Mouse (Mus musculus) megakaryocyte-erythroid progenitor cell, adult 5-6 weeks (primary cell): ENCODE results near the gene Tcte1. TPM values are rescaled to one million over a fixed set of nuclear protein-coding genes. Genes with fewer than 3 reads are reported as not detected.

Source experiments
- ATAC-seq: replicated peaks from 2 replicates; pipeline ENCODE4 v1.8.0; 2016; ENCODE audit warnings: mild to moderate bottlenecking, inconsistent platforms; ENCODE audit not compliant: severe bottlenecking, poor library complexity, low FRiP score, low TSS enrichment
- total RNA-seq, 2 experiments: library from RNA; stranded (forward) in 1 of 2; stranded (reverse) in 1 of 2; fragments of 200-1000, 215-1000 nt in 1 of 2; fragments of >200 nt in 1 of 2; fragmentation: Nextera tagmentation in 1 of 2; gene quantifications; 2 replicates each; pipeline ENCODE4 v1.2.3; 2014 to 2017

Gene Tcte1
- total RNA-seq, 2 experiments from 2014 or later = not detected

GRCm38 (mm10) chr17:45544873-45545277, 21.6 kb downstream of the Tcte1 start:
- no peak for ATAC-seq

- ATAC-seq = no peak
These were observed 22.2 kb downstream of the Tcte1 start for GRCm38 (mm10) chr17:45545278-45545961.

- no peak for ATAC-seq
These were observed 23.7 kb downstream of the Tcte1 start for GRCm38 (mm10) chr17:45546941-45547340.

- ATAC-seq = no peak
These were observed 24.4 kb downstream of the Tcte1 start for GRCm38 (mm10) chr17:45547461-45548190.

- no peak for ATAC-seq
These were observed 25.6 kb downstream of the Tcte1 start for GRCm38 (mm10) chr17:45548541-45549512.

GRCm38 (mm10) chr17:45549617-45550181, 26.5 kb downstream of the Tcte1 start, which contains the start of gene Tmem151b:
TSS of gene Tmem151b (minus strand) at chr17:45549677.
- ATAC-seq = no peak

GRCm38 (mm10) chr17:45550253-45550652, 27.0 kb downstream of the Tcte1 start:
- ATAC-seq = no peak

GRCm38 (mm10) chr17:45551249-45551796, 28.1 kb downstream of the Tcte1 start:
- ATAC-seq = no peak

GRCm38 (mm10) chr17:45551816-45552451, 28.7 kb downstream of the Tcte1 start:
- ATAC-seq = peak; percentile 70

GRCm38 (mm10) chr17:45553065-45553464, 29.8 kb downstream of the Tcte1 start:
- no peak for ATAC-seq

GRCm38 (mm10) chr17:45554420-45554819, 31.2 kb downstream of the Tcte1 start:
- ATAC-seq = no peak

- peak; percentile 79 for ATAC-seq
These were observed 32.3 kb downstream of the Tcte1 start, which contains the start of gene Nfkbie for GRCm38 (mm10) chr17:45555452-45556106. TSS of gene Nfkbie (plus strand) at chr17:45555703.

GRCm38 (mm10) chr17:45556107-45556489, 32.9 kb downstream of the Tcte1 start:
- no peak for ATAC-seq

- ATAC-seq = no peak
These were observed 33.4 kb downstream of the Tcte1 start for GRCm38 (mm10) chr17:45556514-45557245.

- ATAC-seq = no peak
These were observed 34.1 kb downstream of the Tcte1 start for GRCm38 (mm10) chr17:45557246-45557824.

GRCm38 (mm10) chr17:45557998-45558862, 35.0 kb downstream of the Tcte1 start:
- ATAC-seq = no peak
